Mouse (Mus musculus): Measurements from ENCODE around the gene Fbxo31. TPM values are rescaled to one million over a fixed set of nuclear protein-coding genes. Genes with fewer than 3 reads are reported as not detected.

Gene Fbxo31
- polyA plus RNA-seq, 1 experiment from 2014 or later: 39.6 TPM

GRCm38 (mm10) chr8:121527751-121528150, 50.9 kb downstream of the Fbxo31 start:
- Histone ChIP-seq H3K9ac (replicated peaks; ENCODE audit: low read depth, low read length) (no peak overlapping the region), H3K4me3 (ENCODE audit: low read depth, low read length) (no peak overlapping the region), H3K36me3 (ENCODE audit: control insufficient read depth, insufficient read depth, low read length) (no peaks in the 10 kb centered on the region), H3K27ac (ENCODE audit: low read depth, low read length) (no peak overlapping the region), H3K4me2 (ENCODE audit: low read depth, low read length) (no peak overlapping the region), H3K27me3 (ENCODE audit: control insufficient read depth, insufficient read depth, low read length) (no peaks in the 10 kb centered on the region), H3K9me3 (ENCODE audit: control insufficient read depth, low read length) (no peaks in the 10 kb centered on the region), H3K4me1 (ENCODE audit: control insufficient read depth, insufficient read depth, low read length) (no peaks in the 10 kb centered on the region)
- no peak for ATAC-seq (ENCODE audit: low read depth)
- WGBS: 89% methylated on average over 9 of the region's 9 CpGs

- H3K27ac ChIP-seq (ENCODE audit: low read depth, low read length): no peak overlapping the region
- H3K9me3 ChIP-seq (ENCODE audit: control insufficient read depth, low read length): no peaks in the 10 kb centered on the region
- no peaks in the 10 kb centered on the region for H3K27me3 ChIP-seq (ENCODE audit: control insufficient read depth, insufficient read depth, low read length)
- no peak overlapping the region for H3K4me2 ChIP-seq (ENCODE audit: low read depth, low read length)
- WGBS: 66% methylated on average over 6 of the region's 6 CpGs
- no peak overlapping the region for H3K9ac ChIP-seq (replicated peaks; ENCODE audit: low read depth, low read length)
- no peaks in the 10 kb centered on the region for H3K4me1 ChIP-seq (ENCODE audit: control insufficient read depth, insufficient read depth, low read length)
- ATAC-seq (ENCODE audit: low read depth): no peak
- no peak overlapping the region for H3K4me3 ChIP-seq (ENCODE audit: low read depth, low read length)
- H3K36me3 ChIP-seq (ENCODE audit: control insufficient read depth, insufficient read depth, low read length): no peaks in the 10 kb centered on the region
These were observed 51.6 kb downstream of the Fbxo31 start for GRCm38 (mm10) chr8:121526811-121527550.

- no peak overlapping the region for H3K4me2 ChIP-seq (ENCODE audit: low read depth, low read length)
- no peaks in the 10 kb centered on the region for H3K9me3 ChIP-seq (ENCODE audit: control insufficient read depth, low read length)
- no peak for ATAC-seq (ENCODE audit: low read depth)
- H3K27me3 ChIP-seq (ENCODE audit: control insufficient read depth, insufficient read depth, low read length): no peaks in the 10 kb centered on the region
- no peak overlapping the region for H3K4me3 ChIP-seq (ENCODE audit: low read depth, low read length)
- 83% methylated on average over 18 of the region's 18 CpGs for WGBS
- H3K36me3 ChIP-seq (ENCODE audit: control insufficient read depth, insufficient read depth, low read length): no peaks in the 10 kb centered on the region
- no peak overlapping the region for H3K9ac ChIP-seq (replicated peaks; ENCODE audit: low read depth, low read length)
- no peaks in the 10 kb centered on the region for H3K4me1 ChIP-seq (ENCODE audit: control insufficient read depth, insufficient read depth, low read length)
- H3K27ac ChIP-seq (ENCODE audit: low read depth, low read length): no peak overlapping the region
These were observed 53.3 kb downstream of the Fbxo31 start for GRCm38 (mm10) chr8:121525111-121525818.

DNA sequence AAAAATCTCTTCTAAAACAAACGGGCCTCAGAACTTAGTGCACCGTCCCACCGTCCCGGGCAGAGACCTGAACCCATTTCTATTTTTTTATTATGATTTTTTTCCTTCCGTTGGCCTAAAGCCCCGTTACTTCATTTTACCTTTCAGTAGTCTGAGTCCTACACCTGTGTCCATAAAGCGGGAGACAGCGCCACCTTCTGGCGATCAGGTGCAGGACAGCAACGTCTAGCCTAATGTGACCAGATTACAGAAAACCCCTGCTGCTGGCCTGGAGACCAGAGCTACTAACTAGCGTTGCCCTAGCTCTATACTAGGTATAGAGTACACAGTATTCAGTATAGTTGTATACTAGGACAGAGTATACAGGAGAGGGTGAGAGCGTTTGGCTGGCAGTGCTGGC, 65.2 kb downstream of the Fbxo31 start:
- H3K27me3 ChIP-seq (ENCODE audit: control insufficient read depth, insufficient read depth, low read length): 0 out of 2 replicates have a peak, but pooled peaks cover 3% of the 10 kb centered on the region
- H3K36me3 ChIP-seq (ENCODE audit: control insufficient read depth, insufficient read depth, low read length): no peaks in the 10 kb centered on the region
- ATAC-seq (ENCODE audit: low read depth): peak; percentile 73; the same call in 1 of the 2 replicates
- H3K4me3 ChIP-seq (ENCODE audit: low read depth, low read length): no peak overlapping the region
- H3K27ac ChIP-seq (ENCODE audit: low read depth, low read length): no peak overlapping the region
- 8% methylated on average over 12 of the region's 12 CpGs for WGBS
- no peak overlapping the region for H3K4me2 ChIP-seq (ENCODE audit: low read depth, low read length)
- no peaks in the 10 kb centered on the region for H3K4me1 ChIP-seq (ENCODE audit: control insufficient read depth, insufficient read depth, low read length)
- no peak overlapping the region for H3K9ac ChIP-seq (replicated peaks; ENCODE audit: low read depth, low read length)
- H3K9me3 ChIP-seq (ENCODE audit: control insufficient read depth, low read length): no peaks in the 10 kb centered on the region

GRCm38 (mm10) chr8:121511751-121512150, 66.9 kb downstream of the Fbxo31 start:
- Histone ChIP-seq H3K4me3 (ENCODE audit: low read depth, low read length) (no peak overlapping the region), H3K4me1 (ENCODE audit: control insufficient read depth, insufficient read depth, low read length) (no peaks in the 10 kb centered on the region), H3K27me3 (ENCODE audit: control insufficient read depth, insufficient read depth, low read length) (0 out of 2 replicates have a peak, but pooled peaks cover 3% of the 10 kb centered on the region), H3K9ac (replicated peaks; ENCODE audit: low read depth, low read length) (no peak overlapping the region), H3K4me2 (ENCODE audit: low read depth, low read length) (no peak overlapping the region), H3K27ac (ENCODE audit: low read depth, low read length) (no peak overlapping the region), H3K9me3 (ENCODE audit: control insufficient read depth, low read length) (no peaks in the 10 kb centered on the region), H3K36me3 (ENCODE audit: control insufficient read depth, insufficient read depth, low read length) (no peaks in the 10 kb centered on the region)
- ATAC-seq (ENCODE audit: low read depth): no peak
- 57% methylated on average over 9 of the region's 9 CpGs for WGBS

Other genes starting within 250 kb of the Fbxo31 start
- gene 1700018B08Rik, start 34.5 kb downstream of the Fbxo31 start, polyA plus RNA-seq (2014; fragmentation: Nextera tagmentation; extraction: Ambion mirVana): not detected in 2 replicates
- 427 and 428 TPM in 2 replicates for gene Map1lc3b, start 11.6 kb upstream of the Fbxo31 start, polyA plus RNA-seq (2014; fragmentation: Nextera tagmentation; extraction: Ambion mirVana)
- 36.2 and 40.2 TPM in 2 replicates for gene Zcchc14, start 74.1 kb upstream of the Fbxo31 start, polyA plus RNA-seq (2014; fragmentation: Nextera tagmentation; extraction: Ambion mirVana)
- 84.2 and 89.0 TPM in 2 replicates for gene Jph3, start 150.8 kb upstream of the Fbxo31 start, polyA plus RNA-seq (2014; fragmentation: Nextera tagmentation; extraction: Ambion mirVana)